Mouse (Mus musculus) gastrocnemius, postnatal 36 days (tissue): ENCODE measurements around the gene Psmd11. TPM values are rescaled to one million over a fixed set of nuclear protein-coding genes. Genes with fewer than 3 reads are reported as not detected.

Source experiments
- DNase-seq, 2 experiments: peaks; one replicate each; pipeline ENCODE4 v3.0.0; 2022
- intact Hi-C: fragments of 180-260 bp; cut with DNase I; formaldehyde crosslinking; loops from one replicate; pipeline ENCODE4 v1.15.1; 2025
- total RNA-seq, 2 experiments: library from RNA; stranded (reverse); gene quantifications; 2 replicates each; pipeline ENCODE4 v1.2.3; 2021

Psmd11 gene
- total RNA-seq, 2 experiments from 2014 or later = 125 to 138 TPM

- no peak for DNase-seq
- intact Hi-C loops = no loop called here
These were observed 69.0 kb downstream of the Psmd11 start for GRCm38 (mm10) chr11:80497225-80497919.

GRCm38 (mm10) chr11:80498328-80499070 is 70.1 kb downstream of the Psmd11 start:
- intact Hi-C loops = no loop called here
- no peak for DNase-seq

- DNase-seq = no peak
- intact Hi-C loops = no loop called here
These were observed 71.1 kb downstream of the Psmd11 start for GRCm38 (mm10) chr11:80499550-80499952.

- no peak for DNase-seq
- intact Hi-C loops = no loop called here
These were observed 74.9 kb downstream of the Psmd11 start for GRCm38 (mm10) chr11:80503281-80503680.

GRCm38 (mm10) chr11:80503726-80504452 is 75.5 kb downstream of the Psmd11 start:
- no peak for DNase-seq
- intact Hi-C loops = no loop called here

GRCm38 (mm10) chr11:80504519-80505385 is 76.3 kb downstream of the Psmd11 start:
- intact Hi-C loops = no loop called here
- no peak for DNase-seq

GRCm38 (mm10) chr11:80505581-80505980 is 77.2 kb downstream of the Psmd11 start:
- intact Hi-C loops = no loop called here
- no peak for DNase-seq

GRCm38 (mm10) chr11:80506483-80506882 is 78.1 kb downstream of the Psmd11 start:
- intact Hi-C loops = no loop called here

GRCm38 (mm10) chr11:80507791-80508190 is 79.4 kb downstream of the Psmd11 start:
- intact Hi-C loops = no loop called here
- DNase-seq = no peak

More at GRCm38 (mm10) chr11:80506483-80506882, 78.1 kb downstream of the Psmd11 start:
- no peak for DNase-seq

GRCm38 (mm10) chr11:80508361-80509175 is 80.2 kb downstream of the Psmd11 start:
- DNase-seq = peak in 1 of 2 experiments; percentile 42
- intact Hi-C loops = no loop called here

GRCm38 (mm10) chr11:80509176-80509506 is 80.7 kb downstream of the Psmd11 start:
- no peak for DNase-seq
- intact Hi-C loops = no loop called here

- intact Hi-C loops = no loop called here
- DNase-seq = no peak
These were observed 81.7 kb downstream of the Psmd11 start for GRCm38 (mm10) chr11:80510124-80510523.

GRCm38 (mm10) chr11:80512313-80513056 is 84.1 kb downstream of the Psmd11 start:
- intact Hi-C loops = no loop called here
- DNase-seq = no peak

- intact Hi-C loops = no loop called here
- DNase-seq = no peak
These were observed 85.4 kb downstream of the Psmd11 start for GRCm38 (mm10) chr11:80513796-80514195.

- intact Hi-C loops = no loop called here
- DNase-seq = no peak
These were observed 86.9 kb downstream of the Psmd11 start for GRCm38 (mm10) chr11:80515346-80515745.

- intact Hi-C loops = no loop called here
- no peak for DNase-seq
These were observed 87.5 kb downstream of the Psmd11 start for GRCm38 (mm10) chr11:80515895-80516294.

GRCm38 (mm10) chr11:80518421-80519367 is 90.3 kb downstream of the Psmd11 start:
- DNase-seq = no peak
- intact Hi-C loops = no loop called here

GRCm38 (mm10) chr11:80521148-80521547 is 92.7 kb downstream of the Psmd11 start:
- DNase-seq = no peak
- intact Hi-C loops = no loop called here
